Mouse (Mus musculus): ENCODE measurements around the gene Dbndd2.

The Dbndd2 gene

GRCm38 (mm10) chr2:164441731-164442130 is 44.2 kb upstream of the Dbndd2 start:
- Histone ChIP-seq H3K4me1 (replicated peaks; ENCODE audit: low read depth, low read length) (peaks cover 82% of the 10 kb centered on the region), H3K27me3 (ENCODE audit: insufficient read depth, low read length) (peaks cover 62% of the 10 kb centered on the region), H3K36me3 (ENCODE audit: insufficient read depth, low read length) (peaks cover 5% of the 10 kb centered on the region; the same call in 1 of the 2 replicates), H3K4me3 (replicated peaks; ENCODE audit: low read length) (peak overlapping the region; percentile 92), H3K9me3 (ENCODE audit: low read length) (no peaks in the 10 kb centered on the region)
- TF ChIP-seq CTCF (conservative IDR thresholded peaks at IDR 0.05; ENCODE audit: low read length), result no peak
- no peak for TF ChIP-seq POU5F1 (IDR thresholded peaks at IDR 0.05; ENCODE audit: borderline replicate concordance, low read length)
- TF ChIP-seq NANOG (IDR thresholded peaks at IDR 0.05; ENCODE audit: borderline replicate concordance, low read length), result no peak

DNA sequence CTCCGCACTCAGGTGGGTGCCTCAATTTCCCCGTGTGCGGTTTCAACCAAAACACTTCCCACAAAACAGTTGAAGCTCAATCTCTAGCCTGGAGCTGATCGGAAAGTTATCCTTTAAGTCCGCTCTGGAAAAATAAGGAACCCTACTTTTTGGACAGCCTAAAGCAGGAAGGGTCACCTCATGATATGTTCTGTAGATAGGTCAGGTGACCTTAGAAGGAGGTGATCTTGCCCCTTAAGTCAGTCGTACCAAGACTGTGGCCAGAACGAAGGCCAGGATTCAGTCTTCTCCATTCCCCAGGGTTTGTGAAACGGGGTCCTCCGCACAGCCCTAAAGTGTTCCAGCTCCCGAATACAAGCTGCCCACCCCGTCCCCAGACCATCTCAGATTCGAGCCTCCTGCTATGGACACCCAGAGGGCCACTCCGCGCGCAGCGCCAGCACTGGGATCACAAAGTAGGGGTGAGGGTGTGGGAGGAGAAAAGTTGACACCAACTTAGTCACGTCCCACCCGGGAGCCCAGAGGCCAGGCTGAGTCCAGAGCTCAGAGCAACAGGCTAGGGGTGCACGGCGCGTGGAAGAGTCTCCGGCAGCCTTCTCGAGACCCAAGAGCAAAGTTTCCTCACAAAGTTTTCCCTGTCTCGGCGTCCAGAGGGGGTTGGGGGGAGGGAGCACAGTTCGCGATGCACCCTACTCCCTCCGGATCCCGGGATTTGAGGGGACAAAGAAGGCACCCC is 43.4 kb upstream of the Dbndd2 start:
- peaks cover 75% of the 10 kb centered on the region for H3K4me1 ChIP-seq (replicated peaks; ENCODE audit: low read depth, low read length)

GRCm38 (mm10) chr2:164443051-164443437 is 42.9 kb upstream of the Dbndd2 start:
- H3K9me3 ChIP-seq (ENCODE audit: low read length), result no peaks in the 10 kb centered on the region
- H3K27me3 ChIP-seq (ENCODE audit: insufficient read depth, low read length), result peaks cover 53% of the 10 kb centered on the region
- H3K4me1 ChIP-seq (replicated peaks; ENCODE audit: low read depth, low read length), result peaks cover 71% of the 10 kb centered on the region
- no peak for TF ChIP-seq NANOG (IDR thresholded peaks at IDR 0.05; ENCODE audit: borderline replicate concordance, low read length)
- TF ChIP-seq CTCF (conservative IDR thresholded peaks at IDR 0.05; ENCODE audit: low read length), result no peak
- TF ChIP-seq POU5F1 (IDR thresholded peaks at IDR 0.05; ENCODE audit: borderline replicate concordance, low read length), result no peak
- peak overlapping the region; percentile 92 for H3K4me3 ChIP-seq (replicated peaks; ENCODE audit: low read length)
- H3K36me3 ChIP-seq (ENCODE audit: insufficient read depth, low read length), result peaks cover 5% of the 10 kb centered on the region; the same call in 1 of the 2 replicates

More for the DNA sequence above, 43.4 kb upstream of the Dbndd2 start:
- no peaks in the 10 kb centered on the region for H3K9me3 ChIP-seq (ENCODE audit: low read length)
- H3K36me3 ChIP-seq (ENCODE audit: insufficient read depth, low read length), result peaks cover 5% of the 10 kb centered on the region; the same call in 1 of the 2 replicates
- TF ChIP-seq POU5F1 (IDR thresholded peaks at IDR 0.05; ENCODE audit: borderline replicate concordance, low read length) (no peak), CTCF (conservative IDR thresholded peaks at IDR 0.05; ENCODE audit: low read length) (no peak), NANOG (IDR thresholded peaks at IDR 0.05; ENCODE audit: borderline replicate concordance, low read length) (no peak)
- peaks cover 56% of the 10 kb centered on the region for H3K27me3 ChIP-seq (ENCODE audit: insufficient read depth, low read length)
- H3K4me3 ChIP-seq (replicated peaks; ENCODE audit: low read length), result peak overlapping the region; percentile 92

GRCm38 (mm10) chr2:164443460-164444000 is 42.4 kb upstream of the Dbndd2 start, which contains the start of gene Sdc4:
Sdc4 (minus strand) TSS chr2:164443887.
- no peaks in the 10 kb centered on the region for H3K9me3 ChIP-seq (ENCODE audit: low read length)
- TF ChIP-seq POU5F1 (IDR thresholded peaks at IDR 0.05; ENCODE audit: borderline replicate concordance, low read length) (no peak), CTCF (conservative IDR thresholded peaks at IDR 0.05; ENCODE audit: low read length) (no peak), NANOG (IDR thresholded peaks at IDR 0.05; ENCODE audit: borderline replicate concordance, low read length) (no peak)
- H3K27me3 ChIP-seq (ENCODE audit: insufficient read depth, low read length), result peaks cover 49% of the 10 kb centered on the region
- H3K4me1 ChIP-seq (replicated peaks; ENCODE audit: low read depth, low read length), result peaks cover 67% of the 10 kb centered on the region
- peaks cover 5% of the 10 kb centered on the region; the same call in 1 of the 2 replicates for H3K36me3 ChIP-seq (ENCODE audit: insufficient read depth, low read length)
- H3K4me3 ChIP-seq (replicated peaks; ENCODE audit: low read length), result peak within 1 kb of the TSS; percentile 92

- TF ChIP-seq POU5F1 (IDR thresholded peaks at IDR 0.05; ENCODE audit: borderline replicate concordance, low read length) (no peak), CTCF (conservative IDR thresholded peaks at IDR 0.05; ENCODE audit: low read length) (no peak), NANOG (IDR thresholded peaks at IDR 0.05; ENCODE audit: borderline replicate concordance, low read length) (no peak)
- H3K36me3 ChIP-seq (ENCODE audit: insufficient read depth, low read length), result 0 out of 2 replicates have a peak, but pooled peaks cover 5% of the 10 kb centered on the region
These were observed 41.2 kb upstream of the Dbndd2 start for GRCm38 (mm10) chr2:164444701-164445100.

DNA sequence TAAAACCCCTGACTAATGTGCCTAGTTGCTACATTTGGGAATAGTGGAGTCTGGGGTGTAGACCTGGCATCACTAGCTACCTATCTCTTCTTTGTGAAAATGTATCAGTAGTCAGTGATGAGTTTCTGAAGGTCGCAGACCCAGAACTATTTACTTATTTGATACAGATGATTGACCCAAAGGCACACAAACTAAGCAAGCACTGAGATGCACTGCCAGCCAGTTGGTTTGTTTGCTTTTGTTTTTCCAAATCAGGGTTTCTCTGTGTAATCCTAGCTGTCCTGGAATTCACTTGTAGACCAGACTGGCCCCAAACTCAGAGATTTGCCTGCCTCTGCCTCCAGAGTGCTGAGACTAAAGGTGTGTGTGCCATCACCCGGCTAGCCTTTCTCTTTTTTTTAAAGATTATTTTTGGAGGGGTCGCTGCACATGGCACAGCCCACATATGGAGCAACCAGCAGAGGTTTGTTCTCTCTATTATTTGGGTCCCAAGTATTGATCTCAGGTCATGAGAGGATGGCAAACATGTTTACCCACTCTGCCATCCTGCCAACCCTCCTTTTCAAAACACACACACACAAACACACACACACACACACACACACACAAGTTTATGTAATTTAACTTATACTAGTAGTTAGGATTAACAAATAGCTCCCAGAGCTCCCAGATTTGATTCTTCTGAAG is 40.4 kb upstream of the Dbndd2 start:
- TF ChIP-seq CTCF (conservative IDR thresholded peaks at IDR 0.05; ENCODE audit: low read length), result no peak
- no peak for TF ChIP-seq NANOG (IDR thresholded peaks at IDR 0.05; ENCODE audit: borderline replicate concordance, low read length)
- no peak for TF ChIP-seq POU5F1 (IDR thresholded peaks at IDR 0.05; ENCODE audit: borderline replicate concordance, low read length)
- Histone ChIP-seq H3K27me3 (ENCODE audit: insufficient read depth, low read length) (peaks cover 42% of the 10 kb centered on the region), H3K4me1 (replicated peaks; ENCODE audit: low read depth, low read length) (peaks cover 49% of the 10 kb centered on the region), H3K9me3 (ENCODE audit: low read length) (0 out of 2 replicates have a peak, but pooled peaks cover 3% of the 10 kb centered on the region), H3K36me3 (ENCODE audit: insufficient read depth, low read length) (0 out of 2 replicates have a peak, but pooled peaks cover 5% of the 10 kb centered on the region), H3K4me3 (replicated peaks; ENCODE audit: low read length) (no peak overlapping the region)

More at GRCm38 (mm10) chr2:164444701-164445100, 41.2 kb upstream of the Dbndd2 start:
- Histone ChIP-seq H3K4me3 (replicated peaks; ENCODE audit: low read length) (no peak overlapping the region), H3K27me3 (ENCODE audit: insufficient read depth, low read length) (peaks cover 50% of the 10 kb centered on the region), H3K9me3 (ENCODE audit: low read length) (no peaks in the 10 kb centered on the region), H3K4me1 (replicated peaks; ENCODE audit: low read depth, low read length) (peaks cover 57% of the 10 kb centered on the region)

DNA sequence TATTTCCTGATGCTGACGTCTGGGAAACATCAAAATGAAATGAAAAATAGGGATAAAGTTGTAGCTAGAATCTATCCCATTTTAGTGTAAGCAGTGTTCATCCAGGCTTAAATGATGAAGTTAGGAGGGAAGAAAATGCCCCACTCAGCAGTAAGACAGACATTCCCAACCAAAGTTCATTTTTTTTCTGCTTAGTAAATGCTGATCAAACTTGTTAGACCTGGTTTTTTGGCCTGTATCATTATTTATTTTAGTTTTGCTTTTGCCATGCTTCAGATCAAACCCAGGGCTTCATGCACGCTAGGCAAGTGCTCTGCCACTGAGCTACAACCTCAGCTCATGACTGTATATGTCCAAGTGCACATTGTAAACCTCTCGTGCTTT is 39.8 kb upstream of the Dbndd2 start:
- peaks cover 49% of the 10 kb centered on the region for H3K4me1 ChIP-seq (replicated peaks; ENCODE audit: low read depth, low read length)
- H3K36me3 ChIP-seq (ENCODE audit: insufficient read depth, low read length), result 0 out of 2 replicates have a peak, but pooled peaks cover 3% of the 10 kb centered on the region
- H3K4me3 ChIP-seq (replicated peaks; ENCODE audit: low read length), result no peak overlapping the region
- H3K27me3 ChIP-seq (ENCODE audit: insufficient read depth, low read length), result peaks cover 38% of the 10 kb centered on the region
- H3K9me3 ChIP-seq (ENCODE audit: low read length), result 0 out of 2 replicates have a peak, but pooled peaks cover 3% of the 10 kb centered on the region
- TF ChIP-seq CTCF (conservative IDR thresholded peaks at IDR 0.05; ENCODE audit: low read length), result no peak
- no peak for TF ChIP-seq POU5F1 (IDR thresholded peaks at IDR 0.05; ENCODE audit: borderline replicate concordance, low read length)
- TF ChIP-seq NANOG (IDR thresholded peaks at IDR 0.05; ENCODE audit: borderline replicate concordance, low read length), result no peak

GRCm38 (mm10) chr2:164448140-164448539 is 37.8 kb upstream of the Dbndd2 start:
- Histone ChIP-seq H3K27me3 (ENCODE audit: insufficient read depth, low read length) (peaks cover 22% of the 10 kb centered on the region), H3K9me3 (ENCODE audit: low read length) (0 out of 2 replicates have a peak, but pooled peaks cover 3% of the 10 kb centered on the region), H3K4me3 (replicated peaks; ENCODE audit: low read length) (no peak overlapping the region)

More at GRCm38 (mm10) chr2:164448140-164448539, 37.8 kb upstream of the Dbndd2 start:
- peaks cover 52% of the 10 kb centered on the region for H3K4me1 ChIP-seq (replicated peaks; ENCODE audit: low read depth, low read length)
- H3K36me3 ChIP-seq (ENCODE audit: insufficient read depth, low read length), result no peaks in the 10 kb centered on the region
- TF ChIP-seq NANOG (IDR thresholded peaks at IDR 0.05; ENCODE audit: borderline replicate concordance, low read length), result no peak
- no peak for TF ChIP-seq POU5F1 (IDR thresholded peaks at IDR 0.05; ENCODE audit: borderline replicate concordance, low read length)
- TF ChIP-seq CTCF (conservative IDR thresholded peaks at IDR 0.05; ENCODE audit: low read length), result no peak
